8 mouse cellular contexts compared by ENCODE assay signal in the genomic region with DNA sequence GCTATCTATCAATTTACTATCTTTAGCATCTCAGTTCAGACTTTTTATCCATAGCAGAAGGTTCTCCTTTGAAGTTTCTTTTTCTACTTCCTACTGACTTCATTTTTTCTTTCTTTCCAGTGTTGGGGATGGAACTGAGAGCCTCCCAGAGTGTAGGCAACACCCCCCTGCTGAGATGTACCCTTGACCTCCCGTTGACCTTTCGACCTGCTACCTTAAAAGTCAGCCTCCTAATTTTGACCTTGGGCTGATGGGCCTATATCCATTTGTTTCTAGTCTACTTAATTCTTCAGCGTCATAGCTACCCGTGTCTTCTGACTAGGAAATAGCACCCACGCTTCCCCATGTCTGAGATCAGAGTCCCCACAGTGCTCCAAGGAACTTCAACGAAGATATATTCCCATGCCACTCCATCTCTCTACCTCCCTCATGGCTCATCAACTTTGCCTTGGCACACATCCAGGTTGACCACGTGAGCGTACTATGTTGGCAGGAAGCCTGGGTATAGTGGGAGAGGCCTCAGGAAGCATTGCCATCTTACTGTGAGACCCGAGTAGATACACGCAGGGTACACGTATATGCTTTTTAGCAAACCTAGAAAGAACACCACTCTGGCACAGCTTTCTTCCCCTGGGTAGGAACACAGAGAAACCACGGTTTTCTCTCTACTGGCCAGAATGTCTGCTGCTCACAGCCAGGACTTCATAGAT. TPM values are rescaled to one million over a fixed set of nuclear protein-coding genes. Genes with fewer than 3 reads are reported as not detected.
DNase-seq lines count a peak whose midpoint lies in the region; ATAC-seq lines count a peak whose summit lies in the region.

No protein-coding gene starts in this region.

- peak; percentile 6 to 35 for DNase-seq in spleen, postnatal 10 days (ENCODE audit: low spot score in 2 of 2)
- no peak for DNase-seq in spleen, adult 12 weeks (ENCODE audit: low spot score)
- DNase-seq in kidney, postnatal 36 days = peak; percentile 89 to 90
- DNase-seq in lung, adult 18-20 months = peak; percentile 75 to 80
- peak; percentile 71 for DNase-seq in ovary, postnatal 14 days (ENCODE audit: low spot score)
- DNase-seq in urinary bladder, postnatal 36 days (ENCODE audit: low spot score in 2 of 2) = peak; percentile 76 to 79

- WGBS in heart, embryonic 15.5 days = 41% methylated on average over 12 of the region's 12 CpGs

- H3K36me3 ChIP-seq in heart, embryonic 15.5 days = no peaks in the 10 kb centered on the region

- no peak overlapping the region for H3K9ac ChIP-seq in heart, embryonic 15.5 days

- peak overlapping the region; percentile 29 for H3K4me3 ChIP-seq in heart, embryonic 15.5 days

- H3K4me1 ChIP-seq in heart, embryonic 15.5 days (replicated peaks) = peaks cover 15% of the 10 kb centered on the region

- peak; percentile 70 for ATAC-seq in common myeloid progenitor, adult 5-6 weeks (replicated peaks; ENCODE audit: low read depth, poor library complexity, severe bottlenecking)
- ATAC-seq in heart, embryonic 15.5 days (replicated peaks; ENCODE audit: insufficient number of reproducible peaks, insufficient read depth, low FRiP score, low read depth) = peak; percentile 79

- peak overlapping the region; percentile 77 for H3K27ac ChIP-seq in heart, embryonic 15.5 days

- peak overlapping the region; percentile 58 for H3K4me2 ChIP-seq in heart, embryonic 15.5 days

- no peaks in the 10 kb centered on the region for H3K27me3 ChIP-seq in heart, embryonic 15.5 days

- H3K9me3 ChIP-seq in heart, embryonic 15.5 days (replicated peaks) = no peaks in the 10 kb centered on the region; the same call in 1 of the 2 replicates

RNA-seq across cellular contexts. Expression of a gene that starts 46.6 kb away (rescaled TPM):
- total RNA-seq in common myeloid progenitor, adult 5-6 weeks (2017) = not detected in 2 replicates
- 1.8 and 2.9 TPM in 2 replicates for polyA plus RNA-seq in heart, embryonic 15.5 days (2015; fragmentation: Nextera tagmentation; extraction: Ambion mirVana)
